Comparison of ENCODE assay signal across 8 mouse cellular contexts in the genomic region with DNA sequence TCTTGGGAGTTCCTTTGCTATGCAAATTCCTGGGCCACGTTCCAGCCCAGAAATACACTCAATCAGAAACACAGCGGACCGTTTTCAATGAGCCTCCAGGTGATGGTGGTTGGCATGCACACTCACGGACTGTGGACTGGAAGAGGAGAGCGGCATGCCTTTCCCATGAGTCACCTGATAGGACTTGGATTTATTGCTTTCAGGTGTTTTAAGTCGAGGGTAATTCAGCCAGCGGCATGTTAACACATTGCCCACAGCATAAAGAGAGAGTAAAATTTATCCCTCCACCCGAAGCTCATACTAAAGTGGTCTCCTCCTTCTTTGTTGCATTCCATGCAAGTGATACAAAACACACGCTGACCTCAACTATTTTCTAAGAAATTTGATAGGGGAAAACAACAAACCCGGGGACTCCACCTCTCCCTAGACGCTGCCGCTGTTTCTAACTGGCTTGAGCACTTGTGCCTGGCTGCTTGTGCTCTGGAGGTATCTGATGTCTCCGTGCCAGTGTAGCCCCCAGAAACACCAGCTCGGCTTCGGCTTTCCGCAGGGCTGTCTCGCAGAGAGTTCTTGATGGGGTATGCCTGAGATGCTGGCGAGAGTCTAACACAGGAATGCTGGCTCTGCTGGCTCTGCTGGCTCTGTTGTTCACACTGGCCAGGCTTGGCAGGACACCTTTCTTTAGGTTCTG.
DNase-seq lines count a peak whose midpoint lies in the region; ATAC-seq and TF ChIP-seq lines count a peak whose summit lies in the region.

No protein-coding gene starts in this region.

- peak; percentile 87 for ATAC-seq in Patski
- no peak; the same call in 1 of the 2 replicates for ATAC-seq in forebrain, postnatal 0 days
- ATAC-seq in hindbrain, embryonic 15.5 days (ENCODE audit: low FRiP score, low read depth): no peak

- DNase-seq in 3134 (ENCODE audit: extremely low read depth, insufficient read length, low spot score) (peak; percentile 87), Patski (ENCODE audit: low read depth, low spot score) (peak; percentile 87), liver (peak; percentile 17)
- DNase-seq in forebrain, postnatal 0 days: no peak
- peak; percentile 34 for DNase-seq in ovary, postnatal 14 days (ENCODE audit: low spot score)
- no peak for DNase-seq in frontal cortex, postnatal 25 days (ENCODE audit: low spot score in 2 of 2)
- no peak for DNase-seq in left cerebral cortex, postnatal 4 days

- no peak overlapping the region for H3K9ac ChIP-seq in forebrain, postnatal 0 days
- no peak overlapping the region for H3K9ac ChIP-seq in hindbrain, embryonic 15.5 days

- in situ Hi-C loops in Patski (cut with MboI; ENCODE audit: low pct_unique_long_range_greater_than_20kb): loop anchor here (5.0 to 10.0 kb wide), 2 partner anchors 161 to 299 kb away; no protein-coding TSS in a partner anchor

- TF ChIP-seq CTCF in Patski (IDR thresholded peaks at IDR 0.05): no peak
- TF ChIP-seq CTCF in forebrain, postnatal 0 days (IDR thresholded peaks at IDR 0.05; ENCODE audit: low read depth): no peak

- CTCF ChIA-PET in Patski (lab: Charles Lee): interaction anchor here (0.8 to 2.3 kb wide), 17 partner anchors 12 to 331 kb away, joined by 3 to 19 read pairs (median 3); a partner anchor contains a TSS

- 33% methylated on average over 18 of the region's 18 CpGs for WGBS in forebrain, postnatal 0 days
- 42% methylated on average over 18 of the region's 18 CpGs for WGBS in hindbrain, embryonic 15.5 days

- H3K4me1 ChIP-seq in forebrain, postnatal 0 days (ENCODE audit: insufficient read depth): 0 out of 2 replicates have a peak, but pooled peaks cover 3% of the 10 kb centered on the region
- H3K4me1 ChIP-seq in hindbrain, embryonic 15.5 days (replicated peaks): peaks cover 14% of the 10 kb centered on the region

- H3K4me3 ChIP-seq in forebrain, postnatal 0 days (ENCODE audit: low read depth, low read length): no peak overlapping the region
- no peak overlapping the region for H3K4me3 ChIP-seq in hindbrain, embryonic 15.5 days

- H3K4me2 ChIP-seq in forebrain, postnatal 0 days (ENCODE audit: low read depth): peak overlapping the region; percentile 15
- H3K4me2 ChIP-seq in hindbrain, embryonic 15.5 days: peak overlapping the region; percentile 18; the same call in 1 of the 2 replicates

- H3K9me3 ChIP-seq in forebrain, postnatal 0 days (ENCODE audit: low read length): no peaks in the 10 kb centered on the region
- H3K9me3 ChIP-seq in hindbrain, embryonic 15.5 days: no peaks in the 10 kb centered on the region

- H3K27me3 ChIP-seq in Patski: no peaks in the 10 kb centered on the region
- H3K27me3 ChIP-seq in forebrain, postnatal 0 days (ENCODE audit: insufficient read depth, low read length): no peaks in the 10 kb centered on the region
- no peaks in the 10 kb centered on the region for H3K27me3 ChIP-seq in hindbrain, embryonic 15.5 days

- no peak overlapping the region for H3K27ac ChIP-seq in forebrain, postnatal 0 days (ENCODE audit: low read depth, low read length)
- H3K27ac ChIP-seq in hindbrain, embryonic 15.5 days (replicated peaks): peak overlapping the region; percentile 40; the same call in 1 of the 2 replicates

- POLR2A ChIA-PET in Patski (lab: Charles Lee): interaction anchor here (0.8 kb wide), 1 partner anchor 15 kb away, joined by 3 read pairs; no protein-coding TSS in a partner anchor

- no peaks in the 10 kb centered on the region for H3K36me3 ChIP-seq in forebrain, postnatal 0 days (ENCODE audit: insufficient read depth)
- no peaks in the 10 kb centered on the region for H3K36me3 ChIP-seq in hindbrain, embryonic 15.5 days

- intact Hi-C loops in left cerebral cortex, postnatal 4 days (cut with DNase I): no loop called here

Comparison
In these comparisons a context has a peak if more than half of its experiments do, and no peak if none do; other contexts are left out.
1. DNase-seq: peak in 3134 (single experiment), Patski (single experiment), liver (single experiment) and ovary, postnatal 14 days (single experiment); none in forebrain, postnatal 0 days (single experiment), frontal cortex, postnatal 25 days (0 of 2) and left cerebral cortex, postnatal 4 days (single experiment).